Mouse (Mus musculus) B cell, adult (primary cell): ENCODE results near the gene Vgll4. TPM values are rescaled to one million over a fixed set of nuclear protein-coding genes. Genes with fewer than 3 reads are reported as not detected.

Experiments
- total RNA-seq: library from RNA; stranded (reverse); gene quantifications from 4 replicates; pipeline ENCODE4 v1.2.4, GENCODE M21; 2023; ENCODE audit not compliant: inconsistent age

Vgll4 gene
- total RNA-seq, result 74.8 to 82.7 TPM (median 79.2 TPM) in 4 replicates

DNA sequence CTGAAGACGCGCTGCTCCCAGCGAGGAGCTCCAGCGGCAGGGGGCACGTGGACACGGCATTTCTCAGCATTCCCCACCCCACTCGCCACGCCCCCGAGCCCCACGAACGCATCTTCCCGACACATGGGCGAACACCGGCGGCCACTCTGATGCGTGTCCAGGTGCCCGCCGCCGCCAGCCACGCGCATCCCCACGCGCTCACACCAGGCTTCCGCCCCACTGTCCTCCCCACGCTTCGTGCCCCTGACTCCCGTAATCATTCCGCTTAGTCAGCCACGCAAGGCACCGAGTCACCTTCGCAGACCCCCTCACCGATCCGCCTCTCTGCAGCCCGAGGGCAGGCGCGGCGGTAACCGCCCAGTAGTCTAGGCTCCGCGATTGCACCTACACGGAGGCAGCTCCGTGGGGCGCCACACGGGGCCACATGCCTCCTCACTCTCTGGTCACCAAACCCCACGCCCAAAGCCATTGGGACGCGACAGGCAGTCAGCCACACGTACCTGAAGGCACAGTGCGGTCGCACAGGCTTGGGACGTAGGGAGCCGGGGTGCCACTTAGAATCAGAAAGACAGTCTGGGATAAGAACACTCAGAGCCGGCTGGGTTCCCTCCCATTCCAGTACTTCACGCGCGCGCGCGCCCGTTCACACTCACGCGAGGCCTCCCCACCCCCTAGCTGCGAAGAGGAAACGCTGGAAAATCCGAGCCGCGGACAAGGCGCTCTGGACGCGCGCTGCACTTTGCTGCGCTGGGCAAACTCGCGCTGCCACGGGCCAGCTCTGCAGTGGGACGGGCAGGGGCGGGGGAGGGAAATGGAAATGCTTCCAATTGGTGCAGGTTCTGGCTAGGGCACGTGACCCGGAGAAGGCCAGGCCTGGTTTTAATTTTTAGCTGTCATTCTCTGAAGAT lies at the start of gene Vgll4:
Gene Vgll4, minus strand, starts transcription at position 782 of the 908 bp plus-strand sequence.

Other genes with a start within 250 kb of the Vgll4 start
- 18.0 to 27.6 TPM (median 23.1 TPM) in 4 replicates for gene Tamm41, start 67.9 kb upstream of the Vgll4 start, total RNA-seq
- gene Syn2, start 164.9 kb upstream of the Vgll4 start, total RNA-seq, result not detected in 4 replicates